Mouse (Mus musculus) layer of hippocampus, postnatal 14 days (tissue): ENCODE data around the gene Ly6g6c. TPM values are rescaled to one million over a fixed set of nuclear protein-coding genes. Genes with fewer than 3 reads are reported as not detected.
A peak's percentile ranks its signal among the peaks of the same experiment; 100 is the strongest.

Source experiments
- DNase-seq, 2 experiments: peaks; one replicate each; pipeline ENCODE4 v3.0.0; 2021 to 2022; ENCODE audit warnings: low spot score in 2 of 2, mixed read lengths in 1 of 2
- long read RNA-seq, 2 experiments: library from polyadenylated mRNA; stranded (forward); transcript quantifications; one replicate each; pipeline ENCODE4 v2.0.0; 2021
- total RNA-seq, 2 experiments: library from RNA; stranded (reverse); gene quantifications; 2 replicates each; pipeline ENCODE4 v1.2.3; 2021

Gene Ly6g6c
- not detected for total RNA-seq
- long read RNA-seq, experiment 1, result 0 reads
- long read RNA-seq, experiment 2, result 0 reads

GRCm38 (mm10) chr17:35064951-35065947 is at the start of gene Ly6g6c:
Gene Ly6g6c, plus strand, starts transcription at chr17:35065388.
- DNase-seq, result no peak

DNA sequence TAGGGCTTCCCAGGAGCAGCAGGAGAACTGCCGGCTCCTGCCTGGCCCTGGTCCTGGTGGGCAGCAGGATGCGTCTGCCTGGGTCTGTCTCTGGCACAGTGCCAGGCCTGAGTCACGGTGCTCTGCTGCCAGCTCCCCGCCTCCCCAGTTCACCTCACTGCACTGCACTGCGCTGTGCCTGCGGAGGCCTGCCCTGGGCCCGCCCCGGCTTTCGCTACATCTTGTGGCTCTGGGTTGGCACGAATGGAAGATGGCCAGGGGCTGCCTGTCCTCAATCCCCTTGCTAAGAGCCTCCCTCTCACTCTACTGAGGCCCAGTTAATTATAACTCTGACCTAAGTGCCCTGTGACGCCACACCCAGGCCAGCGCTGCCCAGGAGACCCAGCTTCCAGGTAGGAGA is 48.8 kb upstream of the Ly6g6c start, which contains the start of gene Vwa7:
TSS of gene Vwa7 (plus strand) at position 204 of the 400 bp plus-strand sequence.
- peak in 1 of 2 experiments; percentile 27 for DNase-seq

- DNase-seq, result no peak
Measured at GRCm38 (mm10) chr17:35016791-35017705, 48.1 kb upstream of the Ly6g6c start.

GRCm38 (mm10) chr17:35017706-35018030 is 47.5 kb upstream of the Ly6g6c start:
- no peak for DNase-seq

DNA sequence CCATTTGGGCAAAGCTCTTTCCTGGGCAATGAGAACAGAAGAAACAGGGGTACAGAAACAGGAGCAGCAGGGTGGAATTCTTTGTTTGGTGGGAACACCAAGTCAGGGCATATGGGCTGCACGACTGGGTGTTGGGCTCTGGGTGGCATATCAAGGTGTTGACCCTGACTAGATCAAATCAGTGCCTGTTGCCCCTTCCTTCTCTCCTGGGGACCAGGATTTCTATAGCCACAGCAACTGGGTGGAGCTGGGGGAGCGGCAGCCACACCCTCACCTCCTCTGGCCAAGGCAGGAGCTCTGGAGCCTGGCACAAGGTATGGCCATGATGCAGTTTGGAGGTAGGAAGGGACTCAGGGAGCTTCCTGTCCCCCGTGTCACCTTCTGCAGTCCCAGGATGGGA is 47.0 kb upstream of the Ly6g6c start:
- no peak for DNase-seq

- DNase-seq, result no peak
Measured at GRCm38 (mm10) chr17:35019894-35020293, 45.3 kb upstream of the Ly6g6c start.

DNA sequence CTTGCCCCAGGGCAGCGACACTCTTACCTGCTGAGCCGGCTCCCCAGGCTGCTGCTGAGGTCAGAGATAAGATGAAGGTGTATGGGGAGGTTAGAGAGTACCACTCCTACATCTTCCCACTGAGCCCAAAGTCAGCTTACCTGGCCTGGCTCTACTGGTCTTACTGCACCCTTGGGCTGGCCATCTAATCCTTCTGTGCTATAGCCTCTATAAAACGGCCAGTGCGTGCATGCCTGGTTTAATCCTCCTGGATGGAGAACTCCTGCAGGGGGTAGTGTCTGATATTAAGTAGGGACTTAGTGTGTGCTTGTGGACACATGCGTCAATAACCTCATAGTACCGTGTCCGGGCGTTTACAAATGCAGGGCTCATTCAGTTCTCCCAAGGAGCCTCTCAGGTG is 44.6 kb upstream of the Ly6g6c start:
- no peak for DNase-seq

GRCm38 (mm10) chr17:35021163-35021808 is 43.9 kb upstream of the Ly6g6c start:
- DNase-seq, result peak; percentile 82 to 89

GRCm38 (mm10) chr17:35021842-35022477 is 43.2 kb upstream of the Ly6g6c start:
- DNase-seq, result no peak

DNA sequence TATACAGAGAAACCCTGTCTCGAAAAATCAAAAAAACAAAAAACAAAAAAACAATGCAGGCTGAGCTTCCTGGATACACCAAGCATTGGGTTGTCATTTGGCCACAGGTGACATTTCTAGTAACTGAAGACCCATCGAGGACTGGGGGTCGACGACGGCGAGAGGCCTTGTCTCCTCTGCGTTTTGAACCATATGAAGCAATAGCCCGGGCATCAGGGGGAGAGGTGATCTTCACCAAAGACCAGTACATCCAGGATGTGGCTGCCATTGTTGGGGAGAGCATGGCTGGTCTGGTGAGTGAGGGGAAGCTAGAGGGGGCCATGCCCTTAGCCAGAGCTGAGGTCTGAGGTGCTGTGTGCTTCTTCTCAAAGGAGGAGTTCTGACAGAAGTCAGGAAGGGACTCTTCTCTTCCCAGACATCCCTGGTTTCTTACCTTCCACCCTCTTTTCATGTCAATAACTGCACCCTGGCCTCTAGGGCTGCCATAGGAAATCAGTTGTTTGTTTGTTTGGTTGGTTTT is 42.6 kb upstream of the Ly6g6c start:
- DNase-seq, result no peak

DNA sequence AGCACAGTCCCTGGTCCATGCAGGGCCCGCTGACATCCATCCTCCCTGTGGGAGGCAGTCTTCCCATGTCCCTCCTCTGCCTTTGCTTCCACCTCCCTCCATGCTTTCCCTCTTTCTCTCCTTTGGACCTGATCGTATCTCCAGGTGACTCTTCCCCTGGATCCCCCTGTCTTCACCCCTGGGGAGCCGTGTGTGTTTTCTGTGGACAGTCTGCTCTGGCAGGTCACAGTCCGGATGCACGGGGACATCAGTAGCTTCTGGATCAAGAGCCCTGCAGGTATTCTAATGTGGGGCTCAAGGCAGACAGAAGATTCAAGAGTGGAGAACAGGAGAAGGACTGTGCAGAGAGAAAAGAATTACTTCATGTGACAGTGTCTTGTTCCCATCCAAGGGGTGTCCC is 42.0 kb upstream of the Ly6g6c start:
- no peak for DNase-seq

- DNase-seq, result no peak
Measured at GRCm38 (mm10) chr17:35023756-35024155, 41.4 kb upstream of the Ly6g6c start.

DNA sequence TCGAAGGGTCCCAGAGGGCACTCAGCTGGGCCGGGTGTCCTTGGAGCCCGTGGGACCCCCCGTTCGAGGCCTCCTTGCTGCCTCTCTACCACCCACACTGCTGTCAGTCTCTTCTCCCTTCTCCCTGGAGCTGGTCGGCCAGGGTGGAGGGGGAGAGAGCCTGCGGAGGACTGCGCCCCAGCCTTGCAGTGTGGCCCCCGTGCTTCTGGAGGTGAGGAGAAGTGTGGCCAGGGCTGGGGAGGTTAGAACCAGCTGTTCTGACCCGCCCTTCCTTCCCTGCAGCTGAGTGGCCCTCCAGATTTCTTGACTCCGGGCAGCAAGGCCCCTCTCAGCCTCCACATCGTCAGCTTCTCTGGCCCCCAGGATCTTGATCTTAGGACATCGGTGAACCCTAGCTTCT is 40.9 kb upstream of the Ly6g6c start:
- no peak for DNase-seq

DNA sequence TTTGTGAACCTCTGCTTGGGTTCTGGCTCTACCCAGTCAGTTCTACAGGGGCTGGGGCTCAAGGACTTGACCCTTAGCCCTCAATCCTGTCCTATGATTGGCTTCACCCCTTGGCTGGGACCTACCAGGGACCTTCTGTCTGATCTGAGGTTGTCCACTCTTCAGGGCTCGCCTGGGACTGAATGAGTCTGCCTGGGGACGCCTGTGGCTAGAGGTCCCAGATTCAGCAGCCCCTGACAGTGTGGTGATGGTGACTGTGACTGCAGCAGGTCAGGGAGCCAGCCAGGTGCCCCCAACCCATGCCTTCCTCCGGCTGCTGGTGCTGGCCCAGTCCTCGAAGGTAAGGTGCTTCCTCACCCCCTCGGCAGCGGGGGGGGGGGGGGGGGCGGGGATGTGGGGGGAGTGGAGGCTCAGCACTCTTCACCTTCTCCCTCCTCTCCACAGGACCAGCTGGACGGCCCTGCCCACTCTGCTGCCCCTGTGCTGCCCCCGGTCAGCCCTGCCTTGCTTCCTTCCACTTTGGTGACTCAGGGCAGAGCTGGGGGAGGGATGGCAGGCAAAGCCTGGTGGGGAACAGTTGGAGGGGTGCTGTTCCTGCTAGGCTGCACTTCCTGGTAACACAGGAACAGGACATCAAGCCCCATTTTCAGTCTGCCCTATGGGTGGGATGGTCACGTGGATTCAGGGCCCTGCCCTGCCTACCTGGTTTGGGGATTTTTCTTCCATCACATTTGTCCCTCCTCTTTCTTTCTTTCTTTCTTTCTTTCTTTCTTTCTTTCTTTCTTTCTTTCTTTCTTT is 40.3 kb upstream of the Ly6g6c start:
- no peak for DNase-seq

- DNase-seq, result no peak
Measured at GRCm38 (mm10) chr17:35026206-35026605, 39.0 kb upstream of the Ly6g6c start.

DNA sequence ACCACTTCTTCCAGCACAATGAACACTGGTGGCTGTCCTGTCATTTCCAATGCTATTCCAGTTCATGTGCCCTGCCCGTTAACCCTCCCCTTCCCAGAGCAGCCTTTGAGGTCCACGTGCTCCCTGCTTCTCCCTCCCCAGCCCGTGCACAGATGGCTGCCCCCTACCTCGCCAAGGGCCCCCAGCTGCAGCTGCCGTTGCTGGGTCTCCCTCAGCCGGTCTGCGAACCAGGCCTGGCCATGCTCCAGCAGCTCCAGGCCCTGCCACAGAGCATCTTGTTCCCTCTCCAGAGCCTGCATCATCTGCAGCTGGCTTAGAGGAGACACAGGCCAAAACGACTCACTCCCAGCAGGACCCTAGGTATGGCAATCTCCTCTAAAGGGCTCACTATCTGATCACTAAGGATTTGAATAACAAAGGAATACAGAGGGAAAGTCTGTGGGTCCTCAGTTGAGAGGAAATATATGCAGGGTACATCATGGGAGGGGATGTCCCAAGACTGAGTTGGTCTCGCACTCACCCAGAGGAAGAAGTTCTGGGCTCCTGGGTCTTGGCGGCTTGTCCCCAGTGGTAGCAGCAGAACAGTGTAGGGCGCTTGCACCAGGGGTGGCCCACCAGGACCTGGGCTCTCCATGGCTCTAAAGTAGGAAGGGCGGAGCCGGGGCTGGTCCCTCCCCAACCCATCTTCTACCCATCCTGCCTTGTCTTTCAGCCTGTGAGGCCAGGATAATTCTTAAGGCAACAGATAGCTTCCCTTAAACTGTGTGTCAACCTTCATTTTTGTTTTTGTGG is 37.7 kb upstream of the Ly6g6c start, which contains the start of gene Sapcd1:
TSS of gene Sapcd1 (minus strand) at position 740 of the 792 bp plus-strand sequence.
- DNase-seq, result peak; percentile 52 to 62

- no peak for DNase-seq
Measured at GRCm38 (mm10) chr17:35028315-35028714, 36.9 kb upstream of the Ly6g6c start.

DNA sequence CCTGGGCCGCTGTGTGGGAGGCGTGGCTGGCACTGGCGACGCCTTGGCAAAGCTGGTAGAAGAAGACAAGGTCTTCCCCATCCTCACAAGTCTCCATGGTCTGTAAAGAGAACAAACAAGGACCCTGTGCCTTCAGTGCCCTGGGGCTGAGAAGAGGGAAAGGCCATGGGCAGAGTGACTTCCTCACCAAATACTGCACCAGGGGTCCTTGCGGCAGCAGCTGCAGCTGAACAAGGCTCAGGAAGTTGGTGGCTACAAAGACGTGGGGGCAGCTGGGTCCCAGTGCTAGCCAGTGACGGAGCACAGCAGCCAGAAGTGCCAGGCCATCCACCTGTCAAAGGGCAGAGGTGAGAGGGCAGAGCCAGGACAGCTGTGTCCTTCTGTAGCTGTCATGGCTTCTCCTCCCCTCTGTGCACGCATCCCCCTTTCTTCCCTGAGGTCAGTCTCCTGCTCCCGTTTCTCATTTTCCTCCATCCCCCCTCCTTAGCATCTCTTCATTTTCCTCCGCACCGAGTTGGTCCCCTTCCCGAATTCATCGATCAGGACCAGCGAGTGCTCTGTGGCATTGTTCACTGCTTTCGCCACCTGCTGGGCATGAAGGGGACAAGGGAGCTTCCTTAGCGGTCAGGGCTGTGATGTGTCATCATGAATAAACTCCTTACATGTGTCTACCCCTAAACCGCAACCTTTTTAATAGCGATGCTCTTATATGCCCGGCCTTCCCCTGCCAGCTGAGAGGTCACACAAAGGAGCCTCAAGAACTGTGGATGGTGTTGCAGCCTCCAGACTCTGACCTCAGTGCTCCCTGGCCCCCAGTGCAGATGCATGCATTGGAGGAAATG is 35.3 kb upstream of the Ly6g6c start:
- DNase-seq, result no peak
